In genomic region chr1:153259752-153260300, GRCm38 (mm10) we compare ENCODE assay signal across 24 mouse cellular contexts.
DNase-seq lines count a peak whose midpoint lies in the region; ATAC-seq and TF ChIP-seq lines count a peak whose summit lies in the region.
"Had no signal": no experiment of that assay in that cellular context is flagged by ENCODE, and none has a peak within 500 bp of the region (broad histone marks: within the 10 kb centered on the region; RNA-seq: fewer than 3 reads in every experiment).

No protein-coding gene starts in this region.

- peaks cover 44% of the 10 kb centered on the region for H3K36me3 ChIP-seq in lung, embryonic 14.5 days (ENCODE audit: insufficient read depth)
- H3K36me3 ChIP-seq in lung, embryonic 16.5 days (ENCODE audit: control insufficient read depth, insufficient read depth, low read length): peaks cover 15% of the 10 kb centered on the region

- no peak overlapping the region for H3K4me2 ChIP-seq in lung, embryonic 14.5 days
- H3K4me2 ChIP-seq in lung, embryonic 16.5 days (ENCODE audit: low read depth, low read length): no peak overlapping the region
- H3K4me2 ChIP-seq: embryonic facial prominence, embryonic 15.5 days; heart, embryonic 11.5 days; heart, embryonic 15.5 days; hindbrain, embryonic 13.5 days had no signal

- no peak overlapping the region for H3K27ac ChIP-seq in lung, embryonic 14.5 days (ENCODE audit: low read depth)
- no peak overlapping the region; the same call in 1 of the 2 replicates for H3K27ac ChIP-seq in lung, embryonic 16.5 days (ENCODE audit: low read length)
- H3K27ac ChIP-seq: embryonic facial prominence, embryonic 15.5 days; forebrain, embryonic 10.5 days; heart, adult 2 months; heart, embryonic 15.5 days; hindbrain, embryonic 13.5 days; hindbrain, postnatal 0 days had no signal

- ATAC-seq in lung, embryonic 14.5 days (ENCODE audit: insufficient read depth): no peak
- peak; percentile 39; the same call in 1 of the 2 replicates for ATAC-seq in lung, embryonic 16.5 days (ENCODE audit: low read depth)
- ATAC-seq: activated CD4-positive, CD25-positive, alpha-beta regulatory T cell, adult 4 months; forebrain, embryonic 14.5 days; hindbrain, postnatal 0 days; Patski had no signal

- H3K4me3 ChIP-seq in lung, embryonic 14.5 days (ENCODE audit: low read depth, low read length): no peak overlapping the region
- H3K4me3 ChIP-seq in lung, adult 2 months (replicated peaks; ENCODE audit: extremely low read depth, low read depth, low read length): no peak overlapping the region
- no peak overlapping the region for H3K4me3 ChIP-seq in lung, embryonic 16.5 days (ENCODE audit: low read length)
- H3K4me3 ChIP-seq: embryonic facial prominence, embryonic 15.5 days; erythroblast, embryonic 14.5 days; forebrain, embryonic 10.5 days; heart, adult 2 months; heart, embryonic 15.5 days; hindbrain, embryonic 13.5 days had no signal

- TF ChIP-seq CTCF in lung, embryonic 14.5 days (IDR thresholded peaks at IDR 0.05; ENCODE audit: low read depth): no peak
- TF ChIP-seq CTCF in lung, adult 2 months (IDR thresholded peaks at IDR 0.05; ENCODE audit: insufficient read depth, low read length): no peak

- DNase-seq in lung, embryonic 14.5 days: peak; percentile 41
- no peak for DNase-seq in lung, adult 2 months
- peak; percentile 26 for DNase-seq in MEL-GATA-1-ER (ENCODE audit: extremely low read depth, low read depth)
- DNase-seq in lung, postnatal 36 days: peak; percentile 57
- no peak for DNase-seq in thymus, adult 18-20 months
- DNase-seq in layer of hippocampus, postnatal 25 days (ENCODE audit: extremely low spot score in 1 of 2, low spot score in 1 of 2): no peak
- DNase-seq: adrenal gland, postnatal 25 days; cerebellum, adult 18-20 months; cerebellum, adult 9-11 months; cerebellum, postnatal 36 days; gastrocnemius, postnatal 10 days; heart, adult 2 months; heart, postnatal 14 days had no signal

- H3K9ac ChIP-seq in lung, embryonic 14.5 days: no peak overlapping the region
- peak overlapping the region; percentile 28; the same call in 1 of the 2 replicates for H3K9ac ChIP-seq in lung, embryonic 16.5 days (ENCODE audit: low read length)
- H3K9ac ChIP-seq: embryonic facial prominence, embryonic 15.5 days; heart, embryonic 15.5 days; hindbrain, embryonic 13.5 days had no signal

- no peaks in the 10 kb centered on the region for H3K9me3 ChIP-seq in lung, embryonic 14.5 days (ENCODE audit: low read depth, low read length)
- H3K9me3 ChIP-seq in lung, embryonic 16.5 days (ENCODE audit: control insufficient read depth, low read length): no peaks in the 10 kb centered on the region
- H3K9me3 ChIP-seq: embryonic facial prominence, embryonic 15.5 days; forebrain, embryonic 10.5 days; heart, embryonic 15.5 days; hindbrain, embryonic 13.5 days had no signal

- WGBS in lung, embryonic 14.5 days: 36% methylated on average over 5 of the region's 5 CpGs
- 59% methylated on average over 5 of the region's 5 CpGs for WGBS in lung, adult 2 months
- WGBS in lung, embryonic 16.5 days: 52% methylated on average over 5 of the region's 5 CpGs

- no peaks in the 10 kb centered on the region for H3K27me3 ChIP-seq in lung, embryonic 14.5 days (ENCODE audit: insufficient read depth, low read length)
- H3K27me3 ChIP-seq in lung, embryonic 16.5 days (ENCODE audit: control insufficient read depth, insufficient read depth, low read depth, low read length): no peaks in the 10 kb centered on the region
- H3K27me3 ChIP-seq: embryonic facial prominence, embryonic 15.5 days; heart, embryonic 15.5 days; hindbrain, embryonic 13.5 days; Patski had no signal

- peaks cover 9% of the 10 kb centered on the region for H3K4me1 ChIP-seq in lung, embryonic 14.5 days (ENCODE audit: insufficient read depth)
- peaks cover 7% of the 10 kb centered on the region for H3K4me1 ChIP-seq in lung, adult 2 months (ENCODE audit: control insufficient read depth, insufficient read depth, low read length)
- peaks cover 33% of the 10 kb centered on the region for H3K4me1 ChIP-seq in lung, embryonic 16.5 days (replicated peaks; ENCODE audit: control insufficient read depth, insufficient read depth, low read length)

- TF ChIP-seq POLR2A in lung, adult 2 months (IDR thresholded peaks at IDR 0.05; ENCODE audit: borderline replicate concordance, extremely low read depth, low read depth, low read length): no peak

Comparison
In these comparisons a context has a peak if more than half of its experiments do, and no peak if none do; other contexts are left out.
1. DNase-seq: peak in lung, embryonic 14.5 days (single experiment), MEL-GATA-1-ER (single experiment) and lung, postnatal 36 days (single experiment); none in lung, adult 2 months (single experiment), thymus, adult 18-20 months (0 of 2) and layer of hippocampus, postnatal 25 days (0 of 2).